Mouse (Mus musculus): ENCODE measurements around the gene Ap3s2. TPM values are rescaled to one million over a fixed set of nuclear protein-coding genes. Genes with fewer than 3 reads are reported as not detected.

The Ap3s2 gene
- total RNA-seq, 2 experiments from 2014 or later: 20.5 to 24.1 TPM

- DNase-seq: peak; percentile 46 to 58
- intact Hi-C loops (cut with DNase I): no loop called here
Measured at GRCm38 (mm10) chr7:79847456-79848451, 72.7 kb downstream of the Ap3s2 start.

GRCm38 (mm10) chr7:79846342-79846741, 74.1 kb downstream of the Ap3s2 start:
- intact Hi-C loops (cut with DNase I): no loop called here
- peak in 1 of 2 experiments; percentile 44 for DNase-seq

DNA sequence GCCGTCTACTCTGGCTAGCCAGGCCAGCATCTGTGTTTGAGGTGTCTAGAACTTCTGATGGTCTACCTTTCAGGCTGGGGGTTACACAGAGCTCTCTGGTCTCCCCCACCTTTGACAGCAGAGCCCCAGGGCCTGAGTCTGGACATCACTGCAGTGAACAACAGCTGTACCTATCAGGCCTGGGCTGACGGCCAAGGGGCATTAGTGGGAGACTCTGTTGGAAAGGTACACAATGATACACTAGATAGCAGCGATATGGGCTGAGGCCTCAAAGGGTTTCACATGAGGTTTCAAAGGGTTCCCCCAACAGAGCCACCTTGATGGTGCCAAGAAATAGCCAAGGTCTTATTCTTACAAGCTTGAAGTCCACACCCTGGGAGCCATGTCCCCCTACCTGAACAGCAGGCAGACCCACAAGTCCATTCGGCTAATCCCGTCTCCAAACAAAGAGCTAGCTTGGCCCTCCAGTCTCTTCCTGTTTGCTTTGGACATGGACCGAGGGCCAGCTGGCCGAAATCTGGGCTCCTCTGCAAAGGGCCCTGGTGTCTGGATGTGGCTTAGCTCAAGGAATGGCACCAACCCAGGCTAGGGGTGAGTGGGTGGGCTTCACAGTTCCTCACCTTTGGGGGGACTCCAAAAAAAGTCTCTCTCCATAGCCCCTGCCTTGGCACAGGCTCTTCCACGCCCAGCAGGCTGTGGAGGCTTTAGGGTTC, 76.2 kb downstream of the Ap3s2 start:
- intact Hi-C loops (cut with DNase I): no loop called here

DNA sequence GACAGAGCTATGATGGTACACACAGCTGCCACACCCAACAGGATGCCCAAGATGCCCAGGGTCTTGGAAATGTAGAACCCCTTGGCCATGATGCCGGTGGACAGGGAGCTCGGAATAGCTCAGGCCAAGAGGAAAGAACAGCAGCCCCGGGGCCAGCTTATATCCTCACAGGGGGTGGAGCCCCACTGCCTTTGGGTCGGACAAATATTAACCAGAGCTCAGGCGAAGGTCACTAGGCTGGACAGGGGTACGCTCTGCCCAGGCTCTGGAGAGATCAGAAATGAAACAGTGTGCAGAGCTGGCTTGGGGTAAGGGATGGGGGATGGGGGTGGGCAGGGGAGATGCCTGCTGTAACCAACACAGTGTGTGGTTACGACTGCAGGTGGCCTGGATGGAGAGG, 78.3 kb downstream of the Ap3s2 start:
- intact Hi-C loops (cut with DNase I): no loop called here
- no peak for DNase-seq

More for the DNA sequence above, 76.2 kb downstream of the Ap3s2 start:
- DNase-seq: peak; percentile 72 to 79

DNA sequence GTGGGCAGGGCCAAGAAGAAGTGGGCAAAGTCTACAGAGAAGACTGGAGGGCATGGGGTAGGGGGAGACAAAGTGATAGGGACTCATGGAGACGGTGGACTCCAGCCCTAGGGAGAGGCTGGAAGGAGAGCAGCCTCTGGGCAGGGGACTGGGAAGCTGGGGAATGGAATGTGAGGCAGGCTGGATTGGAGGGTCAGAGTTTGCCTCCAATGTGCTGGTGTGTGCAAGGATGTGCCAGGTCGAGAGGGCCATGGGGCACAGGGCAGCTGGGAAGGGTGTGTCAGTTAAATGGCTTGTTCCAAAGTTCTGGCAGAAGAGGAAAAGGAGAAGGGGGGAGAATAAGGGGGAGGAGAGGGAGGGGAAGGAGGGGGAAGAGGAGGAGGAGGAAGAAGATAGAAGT, 83.2 kb downstream of the Ap3s2 start:
- intact Hi-C loops (cut with DNase I): no loop called here
- DNase-seq: no peak

- DNase-seq: no peak
- intact Hi-C loops (cut with DNase I): no loop called here
Measured at GRCm38 (mm10) chr7:79835196-79835595, 85.3 kb downstream of the Ap3s2 start.

DNA sequence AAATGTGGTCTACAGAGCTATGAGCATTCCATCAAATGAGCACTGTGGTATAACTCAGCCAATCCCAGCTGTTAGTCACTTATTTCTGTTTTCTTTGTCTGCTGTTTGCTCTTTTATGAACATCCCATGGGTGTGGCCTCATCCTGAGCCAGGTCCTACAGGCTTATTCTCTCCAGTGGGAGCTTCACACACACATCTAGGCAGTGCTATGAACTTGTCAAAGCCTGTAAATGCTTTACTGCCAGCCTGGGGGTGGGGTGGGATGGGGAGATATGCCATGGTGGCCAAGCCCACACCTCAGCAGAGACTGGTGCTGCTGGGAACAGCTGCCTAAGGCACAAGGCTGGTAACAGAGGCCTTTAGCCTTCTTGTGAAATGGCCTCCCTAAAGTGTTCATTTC, 87.5 kb downstream of the Ap3s2 start:
- DNase-seq: no peak
- intact Hi-C loops (cut with DNase I): no loop called here

DNA sequence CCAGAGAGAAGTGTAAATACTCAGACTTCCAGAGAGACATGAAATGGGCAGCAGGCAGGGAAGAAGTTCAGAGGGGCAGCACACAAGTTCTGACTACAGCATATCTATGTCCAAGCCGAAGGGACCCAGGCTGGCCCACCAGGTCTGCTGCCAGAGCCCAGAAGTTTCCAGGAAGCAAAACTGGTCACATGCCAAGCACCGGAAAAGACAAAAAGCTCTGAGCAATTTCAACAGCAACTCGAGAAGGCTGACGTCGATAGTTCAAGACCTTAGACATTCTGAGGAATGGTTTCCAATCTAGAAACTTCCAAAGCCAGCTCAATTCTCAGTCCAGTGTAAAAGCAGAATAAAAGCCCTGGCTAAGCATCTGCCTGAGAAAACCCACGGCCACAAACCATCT, 88.9 kb downstream of the Ap3s2 start:
- DNase-seq: peak; percentile 46 to 51

DNA sequence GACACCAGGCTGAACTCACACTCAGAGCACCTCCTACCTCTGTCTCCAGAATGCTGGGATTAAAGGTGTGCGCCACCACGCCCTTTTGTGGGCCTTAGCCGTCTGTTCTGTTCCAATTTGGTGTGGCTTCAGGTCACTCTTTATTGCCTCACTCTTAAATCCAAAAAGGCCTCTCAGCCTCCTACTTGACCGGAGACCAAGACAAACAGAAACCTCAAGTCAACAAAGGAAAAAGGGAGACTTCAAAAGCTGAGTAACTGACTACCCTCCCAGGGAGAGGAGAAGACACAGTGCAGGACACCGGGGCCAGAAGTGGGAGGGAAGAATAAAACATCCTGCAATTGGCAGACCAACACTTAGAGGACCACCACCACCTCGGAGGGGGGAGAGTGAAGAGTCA, 89.3 kb downstream of the Ap3s2 start:
- DNase-seq: no peak
- intact Hi-C loops (cut with DNase I): no loop called here

More for the DNA sequence above, 88.9 kb downstream of the Ap3s2 start:
- intact Hi-C loops (cut with DNase I): no loop called here

DNA sequence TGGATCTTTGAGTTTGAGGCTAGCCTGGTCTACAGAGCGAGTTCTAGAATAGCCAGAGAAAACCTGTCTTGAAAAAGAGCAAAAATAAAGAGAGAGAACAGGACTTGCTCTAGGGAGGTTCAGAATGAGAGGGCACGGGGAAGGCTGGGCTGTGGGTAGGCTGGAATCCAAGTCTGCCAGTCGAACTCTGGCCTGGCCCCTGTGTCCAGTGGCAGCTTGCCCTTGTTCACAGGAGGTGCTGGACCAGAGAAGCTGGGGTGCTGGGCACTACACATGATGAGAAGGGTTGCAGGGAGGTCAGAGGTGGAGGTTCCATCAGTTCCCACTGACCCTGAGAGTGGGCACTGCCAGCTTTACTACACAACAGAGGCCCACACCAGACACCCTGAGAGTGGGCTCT, 92.1 kb downstream of the Ap3s2 start:
- intact Hi-C loops (cut with DNase I): no loop called here
- no peak for DNase-seq

Small RNAs within 50 kb of the gene (microRNA-seq; reads per million reads assigned to microRNA genes)
- gene Gm24541: 0 reads per million in 2 experiments

Other genes with a start within 250 kb of the Ap3s2 start
- 1 to 10 TPM; 3.2 to 3.9 TPM for gene Kif7, start 204.9 kb downstream of the Ap3s2 start, total RNA-seq (2021)
- gene Plin1, start 187.7 kb downstream of the Ap3s2 start, total RNA-seq (2021): 10 to 100 TPM; 24.0 to 76.0 TPM
- gene Pex11a, start 177.5 kb downstream of the Ap3s2 start, total RNA-seq (2021): 10 to 100 TPM; 13.3 to 16.5 TPM
- gene Wdr93, start 177.5 kb downstream of the Ap3s2 start, total RNA-seq (2021): under 1 TPM; 0.14 to 0.15 TPM
- not detected for gene Mesp1, start 126.9 kb downstream of the Ap3s2 start, total RNA-seq (2021)
- under 1 TPM; 0.12 to 0.40 TPM for gene Mesp2, start 109.9 kb downstream of the Ap3s2 start, total RNA-seq (2021)
- 10 to 100 TPM; 26.6 to 29.3 TPM for gene Anpep, start 59.6 kb downstream of the Ap3s2 start, total RNA-seq (2021)
- gene Arpin, start 14.7 kb upstream of the Ap3s2 start, total RNA-seq (2021): 10 to 100 TPM; 15.8 to 18.5 TPM
- 10 to 100 TPM; 20.1 to 24.4 TPM for gene Zfp710, start 104.2 kb upstream of the Ap3s2 start, total RNA-seq (2021)
- gene Idh2, start 194.7 kb upstream of the Ap3s2 start, total RNA-seq (2021): 1,000 to 10,000 TPM; 1,610 to 1,731 TPM